Mouse (Mus musculus) neural tube, embryonic 12.5 days (tissue): ENCODE measurements around the gene Gm45521. TPM values are rescaled to one million over a fixed set of nuclear protein-coding genes. Genes with fewer than 3 reads are reported as not detected.
A peak's percentile ranks its signal among the peaks of the same experiment; 100 is the strongest.

Source experiments
- ATAC-seq: fragments of 200-750 bp; cut with Nextera tagmentation; 2 replicates; pipeline ENCODE4 v1.8.0; 2017; ENCODE audit warnings: low read depth, mild to moderate bottlenecking, moderate TSS enrichment, moderate library complexity; ENCODE audit not compliant: low FRiP score
- H3K27ac ChIP-seq: fragments of 300-500 bp; sonication (generic); 2 replicates; pipeline ENCODE4 v1.5.1; 2016
- H3K27me3 ChIP-seq: fragments of 300-500 bp; sonication (generic); replicated peaks from 2 replicates; pipeline ENCODE4 v1.6.1; 2016; ENCODE audit warnings: mild to moderate bottlenecking
- H3K36me3 ChIP-seq: fragments of 300-500 bp; sonication (generic); 2 replicates; pipeline ENCODE4 v1.6.1; 2016; ENCODE audit warnings: mild to moderate bottlenecking
- H3K4me1 ChIP-seq: fragments of 300-500 bp; sonication (generic); 2 replicates; pipeline ENCODE4 v1.6.1; 2016
- H3K4me2 ChIP-seq: fragments of 300-500 bp; sonication (generic); replicated peaks from 2 replicates; pipeline ENCODE4 v1.6.1; 2016; ENCODE audit warnings: mild to moderate bottlenecking
- H3K4me3 ChIP-seq: fragments of 300-500 bp; sonication (generic); 2 replicates; pipeline ENCODE4 v1.5.1; 2016
- H3K9ac ChIP-seq: fragments of 300-500 bp; sonication (generic); 2 replicates; pipeline ENCODE4 v1.6.1; 2016; ENCODE audit warnings: mild to moderate bottlenecking
- H3K9me3 ChIP-seq: fragments of 300-500 bp; sonication (generic); 2 replicates; pipeline ENCODE4 v1.6.1; 2016; ENCODE audit warnings: mild to moderate bottlenecking
- WGBS: fragments of 180-500 bp; shearing (Covaris S2); methylation state at CpG from one replicate; pipeline ENCODE4 v1.1.7; 2016; 5-methylcytosine and 5-hydroxymethylcytosine counted together
- polyA plus RNA-seq: library from polyadenylated mRNA; unstranded; fragments of >200 nt; fragmentation: Nextera tagmentation; extraction: Ambion mirVana; gene quantifications from 2 replicates; pipeline ENCODE4 v1.2.1, GENCODE M21; 2016

Gene Gm45521
- polyA plus RNA-seq, 1 experiment from 2014 or later, result not detected

GRCm38 (mm10) chr14:7989961-7990360 is 32.9 kb downstream of the Gm45521 start:
- Histone ChIP-seq H3K27ac (no peak overlapping the region), H3K27me3 (no peaks in the 10 kb centered on the region), H3K9ac (no peak overlapping the region), H3K4me3 (no peak overlapping the region), H3K4me2 (no peak overlapping the region), H3K9me3 (no peaks in the 10 kb centered on the region), H3K4me1 (no peaks in the 10 kb centered on the region), H3K36me3 (no peaks in the 10 kb centered on the region)
- 78% methylated on average over 3 of the region's 3 CpGs for WGBS
- no peak for ATAC-seq

GRCm38 (mm10) chr14:7991108-7991776 is 34.2 kb downstream of the Gm45521 start:
- Histone ChIP-seq H3K4me2 (no peak overlapping the region), H3K27me3 (no peaks in the 10 kb centered on the region), H3K9me3 (no peaks in the 10 kb centered on the region), H3K4me1 (no peaks in the 10 kb centered on the region), H3K36me3 (no peaks in the 10 kb centered on the region), H3K27ac (no peak overlapping the region), H3K9ac (no peak overlapping the region), H3K4me3 (no peak overlapping the region)
- WGBS, result 80% methylated on average over 5 of the region's 5 CpGs
- ATAC-seq, result no peak

GRCm38 (mm10) chr14:7992158-7992557 is 35.1 kb downstream of the Gm45521 start:
- 70% methylated on average over 6 of the region's 6 CpGs for WGBS
- H3K27ac ChIP-seq, result no peak overlapping the region
- no peak for ATAC-seq

GRCm38 (mm10) chr14:7994271-7994767 is 37.2 kb downstream of the Gm45521 start, which contains the start of gene Dnase1l3:
Gene Dnase1l3, minus strand, starts transcription at chr14:7994573.
- H3K27ac ChIP-seq, result no peak within 1 kb of the TSS
- WGBS, result 72% methylated on average over 8 of the region's 8 CpGs

More at GRCm38 (mm10) chr14:7992158-7992557, 35.1 kb downstream of the Gm45521 start:
- Histone ChIP-seq H3K27me3 (no peaks in the 10 kb centered on the region), H3K4me2 (no peak overlapping the region), H3K4me1 (no peaks in the 10 kb centered on the region), H3K9me3 (no peaks in the 10 kb centered on the region), H3K36me3 (no peaks in the 10 kb centered on the region), H3K9ac (no peak overlapping the region), H3K4me3 (no peak overlapping the region)

GRCm38 (mm10) chr14:7997255-7997696 is 40.2 kb downstream of the Gm45521 start:
- H3K27ac ChIP-seq, result no peak overlapping the region
- ATAC-seq, result peak; percentile 69
- H3K9me3 ChIP-seq, result no peaks in the 10 kb centered on the region
- no peak overlapping the region for H3K4me3 ChIP-seq
- H3K36me3 ChIP-seq, result no peaks in the 10 kb centered on the region
- peak overlapping the region; percentile 51 for H3K4me2 ChIP-seq
- H3K27me3 ChIP-seq, result peaks cover 28% of the 10 kb centered on the region
- under 1% methylated on average over 15 of the region's 15 CpGs for WGBS
- no peaks in the 10 kb centered on the region for H3K4me1 ChIP-seq
- no peak overlapping the region for H3K9ac ChIP-seq

More at GRCm38 (mm10) chr14:7994271-7994767, 37.2 kb downstream of the Gm45521 start, which contains the start of gene Dnase1l3:
- H3K4me2 ChIP-seq, result no peak within 1 kb of the TSS
- no peak for ATAC-seq
- no peak within 1 kb of the TSS for H3K4me3 ChIP-seq
- no peaks in the 10 kb centered on the region for H3K4me1 ChIP-seq
- peaks cover 7% of the 10 kb centered on the region; the same call in 1 of the 2 replicates for H3K27me3 ChIP-seq
- no peaks in the 10 kb centered on the region for H3K36me3 ChIP-seq
- H3K9ac ChIP-seq, result no peak within 1 kb of the TSS
- no peaks in the 10 kb centered on the region for H3K9me3 ChIP-seq

GRCm38 (mm10) chr14:7999030-7999429 is 41.9 kb downstream of the Gm45521 start:
- Histone ChIP-seq H3K9ac (no peak overlapping the region), H3K4me1 (peaks cover 10% of the 10 kb centered on the region), H3K27me3 (peaks cover 29% of the 10 kb centered on the region), H3K4me2 (no peak overlapping the region), H3K9me3 (no peaks in the 10 kb centered on the region), H3K27ac (no peak overlapping the region), H3K36me3 (no peaks in the 10 kb centered on the region), H3K4me3 (no peak overlapping the region)
- no peak for ATAC-seq
- 85% methylated on average over 3 of the region's 3 CpGs for WGBS

GRCm38 (mm10) chr14:7999435-7999834 is 42.3 kb downstream of the Gm45521 start:
- H3K4me1 ChIP-seq, result peaks cover 13% of the 10 kb centered on the region
- no peaks in the 10 kb centered on the region for H3K36me3 ChIP-seq
- peaks cover 31% of the 10 kb centered on the region for H3K27me3 ChIP-seq

GRCm38 (mm10) chr14:8000247-8000646 is 43.2 kb downstream of the Gm45521 start:
- no peak for ATAC-seq
- H3K4me2 ChIP-seq, result no peak overlapping the region
- 89% methylated on average over 5 of the region's 5 CpGs for WGBS
- H3K4me1 ChIP-seq, result peaks cover 13% of the 10 kb centered on the region
- H3K27me3 ChIP-seq, result peaks cover 31% of the 10 kb centered on the region
- no peaks in the 10 kb centered on the region for H3K36me3 ChIP-seq
- H3K9ac ChIP-seq, result no peak overlapping the region
- H3K4me3 ChIP-seq, result no peak overlapping the region
- H3K27ac ChIP-seq, result no peak overlapping the region
- no peaks in the 10 kb centered on the region for H3K9me3 ChIP-seq

More at GRCm38 (mm10) chr14:7999435-7999834, 42.3 kb downstream of the Gm45521 start:
- H3K9me3 ChIP-seq, result no peaks in the 10 kb centered on the region
- H3K9ac ChIP-seq, result no peak overlapping the region
- H3K4me2 ChIP-seq, result no peak overlapping the region
- WGBS, result 88% methylated on average over 5 of the region's 5 CpGs
- ATAC-seq, result no peak
- H3K27ac ChIP-seq, result no peak overlapping the region
- no peak overlapping the region for H3K4me3 ChIP-seq

- Histone ChIP-seq H3K27ac (no peak overlapping the region), H3K9me3 (no peaks in the 10 kb centered on the region), H3K9ac (no peak overlapping the region), H3K4me1 (peaks cover 13% of the 10 kb centered on the region), H3K36me3 (no peaks in the 10 kb centered on the region), H3K27me3 (peaks cover 31% of the 10 kb centered on the region), H3K4me3 (no peak overlapping the region), H3K4me2 (no peak overlapping the region)
- no peak for ATAC-seq
- WGBS, result 31% methylated on average over 17 of the region's 17 CpGs
These were observed 44.0 kb downstream of the Gm45521 start for GRCm38 (mm10) chr14:8000831-8001685.

- Histone ChIP-seq H3K9me3 (no peaks in the 10 kb centered on the region), H3K4me2 (peak within 1 kb of the TSS; percentile 80), H3K4me3 (peak within 1 kb of the TSS; percentile 50), H3K4me1 (peaks cover 13% of the 10 kb centered on the region), H3K27me3 (peaks cover 31% of the 10 kb centered on the region), H3K27ac (peak within 1 kb of the TSS; percentile 32; the same call in 1 of the 2 replicates), H3K9ac (peak within 1 kb of the TSS; percentile 64), H3K36me3 (no peaks in the 10 kb centered on the region)
- WGBS, result 2% methylated on average over 38 of the region's 38 CpGs
- peak; percentile 88 for ATAC-seq
These were observed 45.5 kb downstream of the Gm45521 start, which contains the start of gene Abhd6 for GRCm38 (mm10) chr14:8002432-8003092. Gene Abhd6, plus strand, starts transcription at chr14:8002902.

- H3K9me3 ChIP-seq, result no peaks in the 10 kb centered on the region
- peaks cover 31% of the 10 kb centered on the region for H3K27me3 ChIP-seq
- peak overlapping the region; percentile 50 for H3K4me3 ChIP-seq
- peak overlapping the region; percentile 32; the same call in 1 of the 2 replicates for H3K27ac ChIP-seq
- WGBS, result 2% methylated on average over 23 of the region's 23 CpGs
- H3K4me2 ChIP-seq, result peak overlapping the region; percentile 80
- H3K9ac ChIP-seq, result peak overlapping the region; percentile 64
- H3K4me1 ChIP-seq, result peaks cover 13% of the 10 kb centered on the region
- peak; percentile 74 for ATAC-seq
- H3K36me3 ChIP-seq, result no peaks in the 10 kb centered on the region
These were observed 46.1 kb downstream of the Gm45521 start for GRCm38 (mm10) chr14:8003093-8003670.
